Mouse (Mus musculus) stomach, embryonic 16.5 days (tissue): ENCODE measurements at regions not wholly inside any gene's neighbourhood (a gene's known extent, or its start where the extent isn't known, plus 50 kb on each side); places are given as distances from the start of the nearest gene placed in this dataset.

Source experiments
- ATAC-seq: fragments of 200-750 bp; cut with Nextera tagmentation; 2 replicates; pipeline ENCODE4 v1.8.0; 2017; ENCODE audit warnings: moderate number of reproducible peaks, moderate TSS enrichment; ENCODE audit not compliant: insufficient read depth, low FRiP score
- H3K27ac ChIP-seq: fragments of 300-500 bp; sonication (generic); 2 replicates; pipeline ENCODE4 v1.5.1; 2014; ENCODE audit warnings: low read length
- H3K27me3 ChIP-seq: fragments of 300-500 bp; sonication (generic); 2 replicates; pipeline ENCODE4 v1.6.1; 2014; ENCODE audit warnings: low read length, control low read depth, mixed read lengths; ENCODE audit not compliant: control insufficient read depth, insufficient read depth
- H3K36me3 ChIP-seq: fragments of 300-500 bp; sonication (generic); 2 replicates; pipeline ENCODE4 v1.6.1; 2014; ENCODE audit warnings: low read length; ENCODE audit not compliant: control insufficient read depth, insufficient read depth
- H3K4me1 ChIP-seq: fragments of 300-500 bp; sonication (generic); 2 replicates; pipeline ENCODE4 v1.6.1; 2014; ENCODE audit warnings: low read length, control low read depth, mixed read lengths; ENCODE audit not compliant: control insufficient read depth, insufficient read depth
- H3K4me2 ChIP-seq: fragments of 300-500 bp; sonication (generic); 2 replicates; pipeline ENCODE4 v1.6.1; 2014; ENCODE audit warnings: low read depth, low read length, mixed read lengths
- H3K4me3 ChIP-seq: fragments of 300-500 bp; sonication (generic); replicated peaks from 2 replicates; pipeline ENCODE4 v1.5.1; 2014; ENCODE audit warnings: mild to moderate bottlenecking, low read length
- H3K9ac ChIP-seq: fragments of 300-500 bp; sonication (generic); 2 replicates; pipeline ENCODE4 v1.6.1; 2014; ENCODE audit warnings: low read length
- H3K9me3 ChIP-seq: fragments of 300-500 bp; sonication (generic); replicated peaks from 2 replicates; pipeline ENCODE4 v1.6.1; 2016; ENCODE audit warnings: low read length, control low read depth; ENCODE audit not compliant: control insufficient read depth
- WGBS: fragments of 180-500 bp; shearing (Covaris S2); extraction: QIAGEN DNeasy Blood & Tissue Kit; methylation state at CpG from one replicate; pipeline ENCODE4 v1.1.7; 2014; 5-methylcytosine and 5-hydroxymethylcytosine counted together

GRCm38 (mm10) chr13:78935990-78936650 is 736.6 kb upstream of the Nr2f1 start:
- no peak overlapping the region for H3K4me3 ChIP-seq
- no peaks in the 10 kb centered on the region for H3K27me3 ChIP-seq
- no peaks in the 10 kb centered on the region for H3K4me1 ChIP-seq
- no peak overlapping the region for H3K9ac ChIP-seq
- H3K4me2 ChIP-seq: no peak overlapping the region
- H3K9me3 ChIP-seq: no peaks in the 10 kb centered on the region
- H3K36me3 ChIP-seq: no peaks in the 10 kb centered on the region
- 27% methylated on average over 3 of the region's 3 CpGs for WGBS
- ATAC-seq: no peak
- no peak overlapping the region for H3K27ac ChIP-seq

- H3K9ac ChIP-seq: no peak overlapping the region
- H3K27ac ChIP-seq: no peak overlapping the region
- no peak for ATAC-seq
- no peaks in the 10 kb centered on the region for H3K36me3 ChIP-seq
- no peak overlapping the region for H3K4me3 ChIP-seq
- WGBS: 95% methylated on average over 1 of the region's 1 CpGs
- H3K9me3 ChIP-seq: no peaks in the 10 kb centered on the region
- H3K4me2 ChIP-seq: no peak overlapping the region
- no peaks in the 10 kb centered on the region for H3K27me3 ChIP-seq
- H3K4me1 ChIP-seq: no peaks in the 10 kb centered on the region
Observed at GRCm38 (mm10) chr13:78928347-78928746, 728.8 kb upstream of the Nr2f1 start.

- no peak overlapping the region for H3K9ac ChIP-seq
- H3K36me3 ChIP-seq: no peaks in the 10 kb centered on the region
- 67% methylated on average over 3 of the region's 3 CpGs for WGBS
- H3K27ac ChIP-seq: no peak overlapping the region
- H3K27me3 ChIP-seq: no peaks in the 10 kb centered on the region
- no peak overlapping the region for H3K4me2 ChIP-seq
- H3K9me3 ChIP-seq: no peaks in the 10 kb centered on the region
- ATAC-seq: no peak
- H3K4me3 ChIP-seq: no peak overlapping the region
- no peaks in the 10 kb centered on the region for H3K4me1 ChIP-seq
Observed at GRCm38 (mm10) chr13:78920802-78921201, 721.2 kb upstream of the Nr2f1 start.

DNA sequence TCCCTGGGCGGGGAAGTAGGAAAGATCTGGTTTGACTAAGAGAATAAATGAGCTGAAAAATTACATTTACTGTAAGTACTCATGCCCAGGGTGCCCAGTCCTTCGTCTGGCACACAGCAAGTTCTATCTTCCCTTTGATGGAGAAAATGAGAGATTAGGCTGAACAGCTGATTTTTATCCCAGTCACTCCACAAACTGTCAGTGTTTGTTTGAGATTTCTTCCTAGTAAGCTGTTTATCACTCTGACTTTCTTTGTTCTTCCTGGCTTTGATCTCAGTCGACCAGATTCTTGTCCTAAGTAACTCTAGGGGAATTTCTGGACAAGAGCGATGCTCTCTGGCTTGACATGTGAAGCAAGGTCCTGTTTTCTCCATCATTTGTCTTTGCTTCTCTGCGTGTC is 710.3 kb upstream of the Nr2f1 start:
- no peaks in the 10 kb centered on the region for H3K36me3 ChIP-seq
- H3K9ac ChIP-seq: no peak overlapping the region
- WGBS: 13% methylated on average over 5 of the region's 5 CpGs
- ATAC-seq: no peak
- H3K27ac ChIP-seq: no peak overlapping the region
- no peaks in the 10 kb centered on the region for H3K4me1 ChIP-seq
- H3K27me3 ChIP-seq: no peaks in the 10 kb centered on the region
- no peaks in the 10 kb centered on the region for H3K9me3 ChIP-seq
- H3K4me3 ChIP-seq: no peak overlapping the region
- no peak overlapping the region for H3K4me2 ChIP-seq

DNA sequence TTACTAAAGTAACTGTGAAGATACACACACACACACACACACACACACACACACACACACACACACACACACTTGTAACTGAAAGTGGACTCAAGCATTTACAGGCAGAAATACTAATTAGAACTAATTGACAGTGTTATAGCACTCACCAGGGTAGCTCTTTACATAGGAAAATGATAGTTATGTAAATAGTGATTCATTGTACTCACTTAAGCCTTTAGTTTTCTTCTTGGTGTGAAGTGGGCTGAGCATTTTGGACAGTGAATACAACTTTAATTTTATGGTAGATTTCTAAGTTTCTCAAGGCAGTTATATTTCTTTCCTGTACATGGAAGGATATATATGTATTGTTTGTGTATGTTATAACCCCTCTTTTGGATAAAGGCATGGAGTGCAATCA is 704.5 kb upstream of the Nr2f1 start:
- H3K9me3 ChIP-seq: no peaks in the 10 kb centered on the region

GRCm38 (mm10) chr13:78900693-78901092 is 701.1 kb upstream of the Nr2f1 start:
- Histone ChIP-seq H3K4me3 (no peak overlapping the region), H3K4me2 (no peak overlapping the region), H3K9me3 (no peaks in the 10 kb centered on the region), H3K9ac (no peak overlapping the region), H3K27ac (no peak overlapping the region), H3K4me1 (no peaks in the 10 kb centered on the region), H3K36me3 (no peaks in the 10 kb centered on the region), H3K27me3 (no peaks in the 10 kb centered on the region)
- no peak for ATAC-seq
- WGBS: 67% methylated on average over 1 of the region's 1 CpGs

More for the DNA sequence above, 704.5 kb upstream of the Nr2f1 start:
- Histone ChIP-seq H3K36me3 (no peaks in the 10 kb centered on the region), H3K4me2 (no peak overlapping the region), H3K27ac (no peak overlapping the region), H3K27me3 (no peaks in the 10 kb centered on the region), H3K9ac (no peak overlapping the region), H3K4me1 (no peaks in the 10 kb centered on the region), H3K4me3 (no peak overlapping the region)
- no peak for ATAC-seq

DNA sequence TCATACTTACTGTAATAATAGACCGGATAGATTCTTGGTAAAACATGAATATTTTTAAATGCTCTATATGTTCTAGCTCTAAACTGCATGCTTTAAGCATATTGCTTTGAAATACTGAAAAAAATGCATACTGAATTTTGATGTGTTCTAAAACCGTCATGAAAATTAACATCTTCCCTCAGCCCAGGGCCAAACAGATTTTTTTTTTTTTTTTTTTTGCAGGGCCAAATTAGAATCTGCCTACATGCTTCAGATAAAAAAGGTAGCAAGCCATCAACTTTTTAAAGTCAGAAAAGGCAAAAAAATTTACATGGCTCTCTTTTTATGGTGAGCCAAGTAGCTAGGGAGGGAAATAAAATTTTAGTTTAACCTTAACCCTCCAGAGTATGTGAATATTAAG is 692.7 kb upstream of the Nr2f1 start:
- WGBS: 88% methylated on average over 2 of the region's 2 CpGs
- no peak for ATAC-seq

DNA sequence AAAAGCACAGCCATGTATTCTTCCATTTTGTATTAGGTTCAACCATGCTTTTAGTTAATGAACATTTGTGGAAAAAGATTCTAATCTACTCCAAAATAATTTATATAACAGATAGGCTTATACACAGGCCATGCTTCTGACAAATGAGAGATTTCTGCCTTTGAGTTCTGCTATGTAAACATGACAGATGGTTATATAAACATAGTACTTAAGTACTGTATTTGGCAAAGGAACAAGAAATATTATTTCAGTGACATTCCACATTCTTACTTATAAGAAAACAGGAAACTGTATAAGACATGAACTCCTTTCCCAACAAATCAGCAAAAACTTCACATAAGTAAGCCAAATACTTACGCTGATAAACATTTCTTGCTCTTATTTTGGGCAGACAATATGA is 683.5 kb upstream of the Nr2f1 start:
- no peak overlapping the region for H3K27ac ChIP-seq

More for the DNA sequence above, 692.7 kb upstream of the Nr2f1 start:
- H3K4me2 ChIP-seq: no peak overlapping the region
- no peaks in the 10 kb centered on the region for H3K9me3 ChIP-seq
- no peaks in the 10 kb centered on the region for H3K36me3 ChIP-seq
- H3K27me3 ChIP-seq: no peaks in the 10 kb centered on the region
- no peak overlapping the region for H3K4me3 ChIP-seq
- no peak overlapping the region for H3K9ac ChIP-seq
- no peaks in the 10 kb centered on the region for H3K4me1 ChIP-seq
- no peak overlapping the region for H3K27ac ChIP-seq

DNA sequence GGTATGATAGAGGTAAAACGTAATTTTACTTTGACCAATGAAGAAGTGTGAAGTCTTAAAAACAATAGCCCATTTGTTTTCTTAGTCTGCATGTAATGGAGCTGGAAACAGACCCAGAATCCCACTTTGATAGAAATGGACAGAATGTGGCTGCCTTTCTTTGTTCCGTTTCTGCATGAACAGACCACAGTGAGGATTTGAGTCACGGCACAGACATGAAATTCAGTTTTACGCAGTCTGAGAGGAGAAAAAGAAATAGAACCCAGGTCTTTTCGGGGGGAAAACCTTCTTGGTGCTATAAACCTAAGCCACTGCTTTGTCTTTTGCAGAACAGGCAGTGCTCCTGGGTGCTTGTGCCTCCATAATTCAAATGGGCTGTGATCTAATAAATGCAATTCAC is 673.0 kb upstream of the Nr2f1 start:
- ATAC-seq: no peak
- Histone ChIP-seq H3K4me2 (no peak overlapping the region), H3K4me1 (no peaks in the 10 kb centered on the region), H3K27me3 (no peaks in the 10 kb centered on the region), H3K4me3 (no peak overlapping the region), H3K9ac (no peak overlapping the region), H3K36me3 (no peaks in the 10 kb centered on the region), H3K9me3 (no peaks in the 10 kb centered on the region), H3K27ac (no peak overlapping the region)
- 71% methylated on average over 5 of the region's 5 CpGs for WGBS

More for the DNA sequence above, 683.5 kb upstream of the Nr2f1 start:
- WGBS: 45% methylated on average over 1 of the region's 1 CpGs
- Histone ChIP-seq H3K4me3 (no peak overlapping the region), H3K9ac (no peak overlapping the region), H3K9me3 (no peaks in the 10 kb centered on the region), H3K27me3 (no peaks in the 10 kb centered on the region), H3K4me1 (no peaks in the 10 kb centered on the region), H3K36me3 (no peaks in the 10 kb centered on the region), H3K4me2 (no peak overlapping the region)
- no peak for ATAC-seq
